Mouse (Mus musculus) midbrain, embryonic 13.5 days (tissue): ENCODE results near the gene A1cf. TPM values are rescaled to one million over a fixed set of nuclear protein-coding genes. Genes with fewer than 3 reads are reported as not detected.

Experiments
- ATAC-seq: fragments of 200-750 bp; cut with Nextera tagmentation; 2 replicates; pipeline ENCODE4 v1.8.0; 2017; ENCODE audit warnings: mild to moderate bottlenecking, moderate TSS enrichment, moderate library complexity
- H3K27ac ChIP-seq: fragments of 300-500 bp; sonication (generic); 2 replicates; pipeline ENCODE4 v1.5.1; 2015; ENCODE audit warnings: inconsistent platforms, mild to moderate bottlenecking, moderate library complexity
- H3K27me3 ChIP-seq: fragments of 300-500 bp; sonication (generic); 2 replicates; pipeline ENCODE4 v1.6.1; 2015; ENCODE audit warnings: mild to moderate bottlenecking, inconsistent platforms
- H3K36me3 ChIP-seq: fragments of 300-500 bp; sonication (generic); 2 replicates; pipeline ENCODE4 v1.6.1; 2015; ENCODE audit warnings: mild to moderate bottlenecking, inconsistent platforms
- H3K4me1 ChIP-seq: fragments of 300-500 bp; sonication (generic); replicated peaks from 2 replicates; pipeline ENCODE4 v1.6.1; 2015; ENCODE audit warnings: inconsistent platforms
- H3K4me2 ChIP-seq: fragments of 300-500 bp; sonication (generic); replicated peaks from 2 replicates; pipeline ENCODE4 v1.6.1; 2015; ENCODE audit warnings: moderate library complexity, mild to moderate bottlenecking, inconsistent platforms
- H3K4me3 ChIP-seq: fragments of 300-500 bp; sonication (generic); replicated peaks from 2 replicates; pipeline ENCODE4 v1.5.1; 2015; ENCODE audit warnings: mild to moderate bottlenecking, inconsistent platforms
- H3K9ac ChIP-seq: fragments of 300-500 bp; sonication (generic); replicated peaks from 2 replicates; pipeline ENCODE4 v1.6.1; 2015; ENCODE audit warnings: mild to moderate bottlenecking, inconsistent platforms
- H3K9me3 ChIP-seq: fragments of 300-500 bp; sonication (generic); 2 replicates; pipeline ENCODE4 v1.6.1; 2016; ENCODE audit warnings: mild to moderate bottlenecking, inconsistent platforms
- WGBS: fragments of 180-500 bp; shearing (Covaris S2); methylation state at CpG from one replicate; pipeline ENCODE4 v1.1.7; 2015; 5-methylcytosine and 5-hydroxymethylcytosine counted together
- polyA plus RNA-seq: library from polyadenylated mRNA; unstranded; fragments of >200 nt; fragmentation: Nextera tagmentation; extraction: Ambion mirVana; gene quantifications from 2 replicates; pipeline ENCODE4 v1.2.1, GENCODE M21; 2015

A1cf gene
- polyA plus RNA-seq, 1 experiment from 2014 or later, result not detected

DNA sequence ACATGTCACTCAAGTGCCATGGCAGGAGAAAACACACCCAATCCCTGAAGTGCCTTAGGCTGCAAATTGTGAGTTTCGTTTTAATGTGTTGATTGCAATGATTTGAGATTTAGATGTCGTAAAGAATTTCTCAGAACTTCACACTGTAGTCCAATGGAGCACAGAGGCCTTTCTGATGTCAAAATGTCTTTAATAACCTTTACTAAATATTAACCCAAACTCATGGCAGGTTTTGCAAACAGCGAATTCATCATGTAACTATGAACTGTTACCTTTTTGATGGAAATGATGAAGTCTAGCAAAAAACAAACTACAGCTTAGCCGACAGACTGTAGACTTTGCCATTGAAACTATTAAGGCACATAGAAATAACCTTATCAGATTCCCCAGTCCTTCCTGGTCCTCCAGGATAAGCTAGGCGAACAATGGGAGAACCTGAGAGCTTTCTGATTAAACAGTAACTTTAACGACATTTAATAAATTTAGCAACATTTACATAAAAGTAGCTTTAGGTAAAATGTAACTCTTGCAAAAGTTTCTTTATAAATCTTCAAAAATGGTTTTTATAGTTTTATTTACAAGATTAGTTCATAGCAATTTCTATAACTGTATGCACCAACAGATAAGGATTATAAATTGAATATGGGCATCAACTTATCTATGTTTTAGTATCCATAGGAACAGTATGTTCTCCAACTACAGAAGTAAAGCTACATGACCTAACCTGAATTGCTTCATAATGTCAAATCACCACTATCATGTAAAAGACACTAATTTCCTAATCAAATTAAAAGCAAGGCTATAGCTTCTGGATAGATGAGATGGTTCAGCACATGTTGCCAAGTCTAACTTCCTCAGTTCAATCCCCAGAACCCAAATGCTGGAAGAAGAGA is 22.7 kb downstream of the A1cf start:
- H3K4me2 ChIP-seq, result no peak overlapping the region
- no peak for ATAC-seq
- no peak overlapping the region for H3K27ac ChIP-seq
- no peaks in the 10 kb centered on the region for H3K9me3 ChIP-seq
- no peak overlapping the region for H3K9ac ChIP-seq
- no peaks in the 10 kb centered on the region for H3K36me3 ChIP-seq
- no peaks in the 10 kb centered on the region for H3K4me1 ChIP-seq
- H3K4me3 ChIP-seq, result no peak overlapping the region
- no peaks in the 10 kb centered on the region for H3K27me3 ChIP-seq
- 89% methylated on average over 6 of the region's 6 CpGs for WGBS

DNA sequence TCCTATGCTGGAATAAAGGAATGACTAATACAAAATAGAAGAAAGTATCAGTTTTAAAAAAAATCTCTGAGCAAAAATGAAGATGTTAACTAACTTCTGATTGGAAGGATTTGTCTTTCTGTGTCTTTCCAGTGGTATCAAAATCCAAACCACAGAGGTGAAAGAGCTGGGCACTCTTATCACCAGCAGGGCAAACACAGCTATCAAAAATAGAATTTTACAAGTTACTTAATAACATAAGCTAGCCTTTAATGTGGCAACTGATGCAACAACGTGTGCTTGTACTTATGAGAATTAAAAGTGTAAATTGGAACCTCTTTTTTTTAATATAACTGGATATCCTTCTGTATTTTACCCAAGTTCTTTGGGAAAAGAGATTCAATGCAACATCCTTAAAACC is 27.4 kb downstream of the A1cf start:
- no peaks in the 10 kb centered on the region for H3K36me3 ChIP-seq
- H3K27me3 ChIP-seq, result no peaks in the 10 kb centered on the region
- no peaks in the 10 kb centered on the region for H3K9me3 ChIP-seq
- no peak overlapping the region for H3K9ac ChIP-seq
- no peaks in the 10 kb centered on the region for H3K4me1 ChIP-seq
- WGBS, result 82% methylated on average over 1 of the region's 1 CpGs
- no peak overlapping the region for H3K4me2 ChIP-seq
- no peak for ATAC-seq
- no peak overlapping the region for H3K27ac ChIP-seq
- H3K4me3 ChIP-seq, result no peak overlapping the region

DNA sequence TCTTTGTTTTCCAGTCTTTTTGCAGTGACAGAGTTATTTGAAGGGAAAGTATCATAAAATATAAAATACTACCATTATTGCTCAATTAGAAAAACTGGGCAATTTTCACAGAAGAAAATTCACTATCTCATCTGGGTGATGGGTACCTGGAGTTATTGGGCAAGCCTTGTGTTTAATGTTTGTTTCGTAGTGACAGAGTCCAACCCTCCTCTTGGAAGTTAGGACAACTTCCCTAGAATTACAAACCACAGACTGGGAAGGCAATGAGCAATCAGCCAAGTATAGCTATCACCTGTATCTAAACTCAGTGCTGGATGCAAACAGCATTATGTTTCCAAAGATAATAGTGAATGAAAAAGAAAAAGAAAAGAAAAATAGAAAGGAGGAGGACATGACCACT is 28.1 kb downstream of the A1cf start:
- ATAC-seq, result no peak
- H3K27me3 ChIP-seq, result no peaks in the 10 kb centered on the region
- no peaks in the 10 kb centered on the region for H3K4me1 ChIP-seq
- no peak overlapping the region for H3K4me2 ChIP-seq
- no peak overlapping the region for H3K4me3 ChIP-seq
- H3K9ac ChIP-seq, result no peak overlapping the region
- H3K36me3 ChIP-seq, result no peaks in the 10 kb centered on the region
- no peaks in the 10 kb centered on the region for H3K9me3 ChIP-seq
- H3K27ac ChIP-seq, result no peak overlapping the region
- whole genome bisulfite sequencing, result 89% methylated on average over 1 of the region's 1 CpGs

DNA sequence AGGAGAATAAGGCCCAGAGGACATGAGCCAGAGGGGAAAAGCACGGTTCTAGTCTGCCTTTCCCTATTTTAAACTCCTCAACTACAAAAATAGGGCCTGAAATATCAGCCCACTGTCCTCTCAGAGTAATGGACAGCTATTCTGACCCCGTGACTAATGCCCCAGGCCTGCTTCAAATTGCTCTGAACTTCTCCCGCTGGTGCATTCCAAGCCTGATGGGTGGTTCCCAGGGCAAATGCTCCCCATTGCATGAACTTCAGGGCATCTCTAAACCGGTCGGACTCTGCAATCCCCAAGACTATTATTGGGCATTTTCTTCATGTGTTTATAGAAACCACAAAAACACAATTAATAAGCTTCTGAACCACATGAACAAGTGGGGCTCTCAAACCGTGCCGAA is 37.1 kb downstream of the A1cf start:
- Histone ChIP-seq H3K27ac (no peak overlapping the region), H3K4me1 (no peaks in the 10 kb centered on the region; the same call in 1 of the 2 replicates), H3K9ac (no peak overlapping the region), H3K9me3 (no peaks in the 10 kb centered on the region), H3K4me3 (no peak overlapping the region), H3K36me3 (no peaks in the 10 kb centered on the region), H3K4me2 (no peak overlapping the region), H3K27me3 (no peaks in the 10 kb centered on the region)
- 62% methylated on average over 7 of the region's 7 CpGs for WGBS
- no peak for ATAC-seq

DNA sequence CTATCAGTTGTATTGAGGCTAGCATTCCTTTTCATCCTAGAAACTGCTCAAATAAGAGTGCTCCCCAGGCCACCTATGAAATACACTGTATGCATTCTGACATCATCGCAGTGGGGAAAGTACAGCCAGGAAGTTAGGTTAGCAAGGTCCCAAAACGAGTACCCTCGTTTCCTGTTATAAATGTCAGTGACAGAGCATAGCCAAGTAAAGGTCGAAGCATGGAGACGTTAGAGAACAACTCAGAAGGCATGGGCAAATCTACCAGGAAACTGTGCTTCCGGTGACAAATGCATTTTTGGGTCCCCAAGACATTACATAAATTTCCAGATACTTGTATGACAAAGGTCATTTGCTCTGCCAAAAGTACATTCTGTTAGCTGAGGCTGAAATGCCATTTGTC is 41.9 kb downstream of the A1cf start:
- H3K4me2 ChIP-seq, result no peak overlapping the region
- no peaks in the 10 kb centered on the region for H3K9me3 ChIP-seq
- no peak overlapping the region for H3K27ac ChIP-seq
- WGBS, result 89% methylated on average over 6 of the region's 6 CpGs
- no peaks in the 10 kb centered on the region for H3K36me3 ChIP-seq
- H3K4me1 ChIP-seq, result no peaks in the 10 kb centered on the region; the same call in 1 of the 2 replicates
- H3K9ac ChIP-seq, result no peak overlapping the region
- no peak overlapping the region for H3K4me3 ChIP-seq
- no peaks in the 10 kb centered on the region for H3K27me3 ChIP-seq
- ATAC-seq, result no peak

DNA sequence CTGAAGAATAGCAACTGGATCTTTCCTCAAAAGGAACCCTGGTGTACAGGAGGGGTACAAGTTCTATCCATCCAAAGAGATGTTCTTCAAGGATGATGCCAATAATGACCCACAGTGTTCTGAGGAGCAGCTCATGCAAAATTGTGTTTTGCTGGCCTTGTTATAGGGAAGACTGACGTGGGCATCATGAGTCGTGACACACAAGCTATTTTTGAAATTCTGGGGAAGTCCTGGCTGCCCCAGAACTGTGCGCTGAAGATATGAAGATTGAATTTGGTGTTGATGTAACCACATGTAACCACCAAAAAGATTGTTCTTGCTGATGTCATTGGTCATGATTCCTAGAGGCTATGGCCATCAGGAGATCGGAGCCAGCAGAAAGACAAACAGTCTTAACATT is 45.4 kb downstream of the A1cf start:
- WGBS, result 95% methylated on average over 4 of the region's 4 CpGs
- no peak overlapping the region for H3K9ac ChIP-seq
- no peaks in the 10 kb centered on the region for H3K27me3 ChIP-seq
- no peaks in the 10 kb centered on the region for H3K9me3 ChIP-seq
- ATAC-seq, result no peak
- no peak overlapping the region for H3K27ac ChIP-seq
- H3K4me2 ChIP-seq, result no peak overlapping the region
- no peaks in the 10 kb centered on the region for H3K36me3 ChIP-seq
- H3K4me1 ChIP-seq, result no peaks in the 10 kb centered on the region
- H3K4me3 ChIP-seq, result no peak overlapping the region

DNA sequence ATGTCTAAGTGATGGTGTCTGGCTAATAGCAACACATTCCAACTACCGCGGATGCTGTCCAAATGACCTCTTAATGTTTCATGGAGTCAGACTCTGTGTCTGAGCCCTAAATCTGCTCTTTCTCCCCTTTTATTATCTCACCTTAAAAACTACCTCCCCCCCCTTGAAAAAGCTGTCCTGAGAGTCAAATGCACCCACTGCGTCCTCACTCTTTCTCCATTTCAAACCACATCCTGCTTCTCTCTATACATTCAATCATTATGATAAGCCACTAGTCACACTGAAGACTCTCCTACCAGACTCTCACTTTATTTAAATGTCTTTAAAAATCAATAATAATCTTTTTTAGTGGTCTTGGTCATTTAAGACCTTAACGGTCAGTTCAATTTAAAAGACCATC is 51.8 kb downstream of the A1cf start:
- H3K9me3 ChIP-seq, result no peaks in the 10 kb centered on the region
- H3K4me1 ChIP-seq, result no peaks in the 10 kb centered on the region
- H3K36me3 ChIP-seq, result no peaks in the 10 kb centered on the region
- no peak for ATAC-seq
- H3K4me2 ChIP-seq, result no peak overlapping the region
- 94% methylated on average over 4 of the region's 4 CpGs for WGBS
- no peak overlapping the region for H3K9ac ChIP-seq
- no peaks in the 10 kb centered on the region for H3K27me3 ChIP-seq
- H3K27ac ChIP-seq, result no peak overlapping the region
- H3K4me3 ChIP-seq, result no peak overlapping the region

DNA sequence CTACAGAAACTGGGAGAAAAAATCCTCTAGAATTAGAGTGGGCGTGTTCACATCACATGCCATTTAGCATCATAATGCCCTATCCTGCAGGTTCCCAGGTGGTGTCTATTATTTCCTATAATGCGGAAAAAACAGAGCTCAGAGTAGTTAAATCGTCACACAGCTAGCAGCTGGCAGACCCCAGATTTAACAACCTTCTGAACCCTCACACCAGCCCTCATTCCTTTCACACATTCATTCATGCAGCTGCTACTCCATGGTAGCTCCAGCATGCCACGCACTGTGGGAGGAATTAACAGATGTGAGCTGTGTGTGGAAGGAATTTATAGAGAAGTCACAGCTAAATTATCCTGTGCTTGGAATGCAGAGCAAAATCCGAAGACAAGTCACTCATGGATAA is 53.3 kb downstream of the A1cf start:
- no peaks in the 10 kb centered on the region for H3K36me3 ChIP-seq
- WGBS, result 34% methylated on average over 5 of the region's 5 CpGs
- no peak overlapping the region for H3K4me2 ChIP-seq
- no peak overlapping the region for H3K27ac ChIP-seq
- no peaks in the 10 kb centered on the region for H3K9me3 ChIP-seq
- ATAC-seq, result no peak
- H3K9ac ChIP-seq, result no peak overlapping the region
- H3K4me1 ChIP-seq, result no peaks in the 10 kb centered on the region
- no peak overlapping the region for H3K4me3 ChIP-seq
- H3K27me3 ChIP-seq, result no peaks in the 10 kb centered on the region

DNA sequence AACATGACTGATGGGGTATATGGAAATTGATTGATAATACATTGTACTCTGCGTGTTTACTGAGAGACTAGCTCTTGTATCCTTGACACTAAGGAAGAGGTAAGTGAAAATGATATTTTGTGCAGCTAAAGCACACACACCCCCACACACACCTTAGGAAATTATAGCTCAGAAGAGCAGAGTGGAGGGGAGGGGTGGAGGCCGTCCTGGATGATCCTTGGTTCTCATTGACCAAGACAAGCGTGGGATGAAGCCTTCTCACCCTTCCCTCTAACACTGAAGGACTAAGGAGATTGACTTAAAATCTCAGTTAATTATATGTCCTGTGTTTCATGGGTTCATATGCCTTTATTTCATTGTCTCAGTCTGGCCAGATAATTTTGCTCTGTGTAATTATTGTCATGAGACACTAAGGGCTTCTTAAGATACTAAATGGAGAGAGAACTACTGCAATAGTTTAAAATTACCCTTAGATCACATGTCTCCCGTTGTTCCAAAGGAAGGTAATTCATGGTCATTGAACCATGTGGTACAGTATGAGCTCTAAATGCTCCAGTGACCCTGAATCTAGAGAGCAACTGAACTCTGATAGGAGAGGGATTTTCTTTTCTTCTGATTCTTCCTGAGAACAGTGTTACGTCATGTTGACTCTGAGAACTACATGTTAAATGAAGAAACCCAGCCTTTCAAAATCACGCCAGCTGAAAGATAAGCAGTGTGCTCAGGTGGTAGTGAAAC is 55.2 kb downstream of the A1cf start:
- H3K27me3 ChIP-seq, result no peaks in the 10 kb centered on the region
- no peak for ATAC-seq
- no peak overlapping the region for H3K4me3 ChIP-seq
- no peaks in the 10 kb centered on the region for H3K36me3 ChIP-seq
- no peak overlapping the region for H3K9ac ChIP-seq
- no peaks in the 10 kb centered on the region for H3K9me3 ChIP-seq
- no peaks in the 10 kb centered on the region for H3K4me1 ChIP-seq
- H3K27ac ChIP-seq, result no peak overlapping the region
- WGBS, result 75% methylated on average over 6 of the region's 6 CpGs
- H3K4me2 ChIP-seq, result no peak overlapping the region

DNA sequence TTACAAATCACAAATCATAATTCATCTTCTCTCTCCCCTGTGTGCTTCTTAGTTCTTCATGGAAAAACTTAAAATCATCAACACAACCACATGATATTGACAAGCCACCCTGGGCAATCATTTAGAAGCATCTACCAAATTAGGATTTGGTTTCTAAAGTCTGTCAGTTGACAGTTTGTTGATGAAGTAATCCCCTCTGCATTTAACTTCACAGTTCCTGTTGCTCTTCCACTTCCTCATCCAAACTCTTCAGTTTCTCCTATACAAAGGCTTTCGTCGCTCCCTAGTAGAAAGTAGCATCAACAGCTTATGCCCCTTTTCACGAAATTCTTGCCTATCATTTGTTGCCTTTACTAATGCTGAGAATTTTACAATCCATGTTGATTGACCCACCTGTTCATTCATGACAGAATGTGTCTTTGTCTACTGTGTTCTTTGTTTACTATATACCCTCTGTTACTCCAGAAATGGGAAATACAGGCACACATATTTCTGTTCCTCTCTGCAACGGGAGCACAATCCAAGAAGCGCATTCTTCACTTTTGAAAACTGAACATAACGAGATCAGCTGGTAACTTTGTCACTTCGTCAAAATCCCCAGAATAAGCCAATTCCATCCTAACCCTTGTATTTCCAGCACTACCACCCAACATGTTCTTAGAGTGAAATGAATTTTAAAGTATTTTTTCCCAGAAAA is 82.4 kb downstream of the A1cf start:
- no peaks in the 10 kb centered on the region for H3K4me1 ChIP-seq
- H3K27me3 ChIP-seq, result no peaks in the 10 kb centered on the region
- no peaks in the 10 kb centered on the region for H3K9me3 ChIP-seq
- H3K9ac ChIP-seq, result no peak overlapping the region
- H3K4me3 ChIP-seq, result no peak overlapping the region
- ATAC-seq, result no peak
- no peak overlapping the region for H3K4me2 ChIP-seq
- no peak overlapping the region for H3K27ac ChIP-seq
- H3K36me3 ChIP-seq, result no peaks in the 10 kb centered on the region
- 84% methylated on average over 7 of the region's 7 CpGs for WGBS

DNA sequence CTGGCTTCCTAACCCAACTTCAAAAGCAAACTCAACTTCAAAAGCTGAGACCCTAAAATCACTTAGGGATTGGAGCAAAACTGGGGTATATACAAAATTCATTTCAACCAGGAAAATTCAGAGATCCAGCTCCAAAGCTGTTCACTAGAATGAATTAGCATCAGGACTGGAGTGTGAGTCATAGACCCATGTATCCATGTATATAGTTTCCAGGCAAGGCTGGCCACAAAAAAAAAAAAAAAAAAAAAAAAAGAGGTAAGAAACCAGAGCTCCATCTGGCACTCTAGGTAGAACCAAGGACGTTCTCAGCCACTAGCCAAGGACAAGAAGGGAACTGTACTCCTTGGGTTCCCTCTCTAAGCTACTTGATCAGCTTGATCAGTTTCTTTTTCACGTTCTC is 85.2 kb downstream of the A1cf start:
- Histone ChIP-seq H3K27me3 (no peaks in the 10 kb centered on the region), H3K4me3 (no peak overlapping the region), H3K36me3 (no peaks in the 10 kb centered on the region), H3K27ac (no peak overlapping the region), H3K9me3 (no peaks in the 10 kb centered on the region), H3K9ac (no peak overlapping the region), H3K4me1 (no peaks in the 10 kb centered on the region), H3K4me2 (no peak overlapping the region)
- ATAC-seq, result no peak
- 82% methylated on average over 2 of the region's 2 CpGs for WGBS

DNA sequence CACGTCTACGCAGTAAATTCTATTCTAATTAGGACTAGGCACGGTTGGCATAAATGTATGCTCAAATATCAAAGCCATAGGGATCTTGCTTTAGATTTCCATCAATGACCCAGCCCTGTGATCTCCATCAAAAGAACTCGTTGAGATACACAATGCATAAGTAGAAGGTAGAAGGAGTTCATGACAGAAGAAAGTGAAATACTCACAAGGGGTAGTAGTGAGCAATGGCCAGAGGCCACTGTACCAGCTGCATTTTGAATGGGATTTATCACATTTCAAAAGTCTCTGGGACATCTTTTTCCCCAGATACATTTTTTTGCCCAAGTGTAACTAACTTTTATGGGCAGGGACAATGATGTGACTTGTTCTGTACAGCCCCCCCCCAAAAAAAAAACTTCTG is 85.7 kb downstream of the A1cf start:
- no peaks in the 10 kb centered on the region for H3K27me3 ChIP-seq
- H3K27ac ChIP-seq, result no peak overlapping the region
- H3K9ac ChIP-seq, result no peak overlapping the region
- H3K4me3 ChIP-seq, result no peak overlapping the region
- no peak for ATAC-seq
- no peaks in the 10 kb centered on the region for H3K4me1 ChIP-seq
- no peaks in the 10 kb centered on the region for H3K36me3 ChIP-seq
- no peak overlapping the region for H3K4me2 ChIP-seq
- no peaks in the 10 kb centered on the region for H3K9me3 ChIP-seq
- WGBS, result 80% methylated on average over 4 of the region's 4 CpGs
